Mouse (Mus musculus): ENCODE data around the gene Atp8b5. TPM values are rescaled to one million over a fixed set of nuclear protein-coding genes. Genes with fewer than 3 reads are reported as not detected.

Gene Atp8b5
- polyA plus RNA-seq (2015; fragmentation: Illumina TruSeq; extraction: RNeasy Lipid Tissue Mini Kit (QIAGEN cat#74804); ENCODE audit: low read depth, low replicate concordance), result 0.80 TPM

DNA sequence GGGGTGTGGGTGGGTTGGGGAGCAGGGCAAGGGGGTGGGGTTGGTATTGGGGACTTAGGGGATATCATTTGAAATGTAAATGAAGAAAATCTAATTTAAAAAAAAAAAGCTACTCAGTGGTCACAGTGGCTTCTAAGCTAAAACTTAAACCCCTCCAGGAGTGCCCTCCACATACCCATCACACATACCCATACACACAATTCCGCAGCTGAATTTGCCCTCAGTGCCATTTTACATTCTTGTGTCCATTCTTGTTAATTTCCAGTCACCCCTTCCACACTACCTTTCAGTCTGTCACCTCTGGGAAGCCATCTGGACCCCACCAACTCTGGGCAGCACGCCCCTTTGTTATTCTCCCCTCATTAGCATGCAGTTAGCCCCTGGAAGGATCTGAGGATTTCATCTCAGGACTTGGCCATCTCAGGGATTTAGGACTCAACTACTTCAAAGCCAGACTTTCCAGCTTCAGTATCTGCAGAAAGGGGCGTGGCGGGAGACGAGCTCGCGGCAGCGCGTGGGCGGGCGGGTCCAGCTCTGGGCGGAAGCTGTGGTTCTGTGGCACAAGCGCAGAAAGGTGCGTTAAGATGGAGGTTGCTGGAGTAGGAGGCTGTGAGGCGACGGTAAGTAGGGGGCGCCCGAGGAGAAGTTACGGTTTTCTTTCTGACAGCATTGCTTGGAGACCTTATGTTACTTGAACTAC is at the start of gene Atp8b5:
Gene Atp8b5 (plus strand): TSS at position 537 of the 700 bp plus-strand sequence.

DNA sequence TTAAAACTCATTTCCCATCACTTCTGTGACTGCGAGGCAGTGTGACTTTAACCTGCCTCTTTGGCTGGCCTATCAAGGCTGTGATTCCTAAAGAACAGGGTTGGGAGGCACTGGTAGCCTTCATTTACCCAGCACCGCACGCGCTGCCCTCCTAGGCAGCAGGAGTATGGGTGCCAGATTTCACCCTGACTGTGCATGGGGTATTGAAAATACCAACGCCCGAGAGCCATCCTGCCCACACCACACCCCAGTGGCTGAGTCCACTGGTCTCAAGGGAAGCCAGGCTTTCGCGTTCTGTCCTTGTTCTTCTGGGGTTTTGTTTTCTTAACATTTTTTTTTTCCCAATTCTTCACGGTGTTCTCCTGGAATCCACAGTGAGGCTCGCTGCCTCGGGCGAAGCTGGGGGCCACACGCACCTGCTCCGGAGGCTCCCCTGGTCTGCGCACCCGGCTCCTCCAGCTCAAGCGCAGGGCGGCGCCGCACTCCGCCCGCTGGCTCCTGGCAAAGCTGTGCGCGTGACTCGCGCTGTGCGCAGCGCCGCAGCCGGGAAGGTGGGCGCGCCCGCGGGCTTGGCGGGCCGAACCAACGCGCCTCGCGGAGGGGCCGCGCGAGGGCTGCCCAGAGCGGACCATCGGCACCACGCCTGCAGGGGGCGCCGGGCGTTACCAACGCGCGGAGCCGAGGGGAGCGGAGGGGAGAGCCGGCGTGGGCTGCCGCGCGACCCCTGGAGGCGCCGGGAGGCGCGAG is 114.6 kb downstream of the Atp8b5 start, which contains the start of gene Rusc2:
Gene Rusc2 (plus strand): TSS at position 572 of the 747 bp plus-strand sequence.

Other genes with a start within 250 kb of the Atp8b5 start
- gene Pigo, start 241.3 kb upstream of the Atp8b5 start, polyA plus RNA-seq (2015; fragmentation: Illumina TruSeq; extraction: RNeasy Lipid Tissue Mini Kit (QIAGEN cat#74804); ENCODE audit: low read depth, low replicate concordance), result 15.2 TPM
- gene Stoml2, start 235.4 kb upstream of the Atp8b5 start, polyA plus RNA-seq (2015; fragmentation: Illumina TruSeq; extraction: RNeasy Lipid Tissue Mini Kit (QIAGEN cat#74804); ENCODE audit: low read depth, low replicate concordance), result 139 TPM
- gene Fam214b, start 220.9 kb upstream of the Atp8b5 start, polyA plus RNA-seq (2015; fragmentation: Illumina TruSeq; extraction: RNeasy Lipid Tissue Mini Kit (QIAGEN cat#74804); ENCODE audit: low read depth, low replicate concordance), result 25.3 TPM
- 29.6 TPM for gene Unc13b, start 208.2 kb upstream of the Atp8b5 start, polyA plus RNA-seq (2015; fragmentation: Illumina TruSeq; extraction: RNeasy Lipid Tissue Mini Kit (QIAGEN cat#74804); ENCODE audit: low read depth, low replicate concordance)
- 66.1 TPM for gene Rusc2, start 114.8 kb downstream of the Atp8b5 start, polyA plus RNA-seq (2015; fragmentation: Illumina TruSeq; extraction: RNeasy Lipid Tissue Mini Kit (QIAGEN cat#74804); ENCODE audit: low read depth, low replicate concordance)
- 3.6 TPM for gene Fam166b, start 162.0 kb downstream of the Atp8b5 start, polyA plus RNA-seq (2015; fragmentation: Illumina TruSeq; extraction: RNeasy Lipid Tissue Mini Kit (QIAGEN cat#74804); ENCODE audit: low read depth, low replicate concordance)
- 60.5 TPM for gene Tesk1, start 174.8 kb downstream of the Atp8b5 start, polyA plus RNA-seq (2015; fragmentation: Illumina TruSeq; extraction: RNeasy Lipid Tissue Mini Kit (QIAGEN cat#74804); ENCODE audit: low read depth, low replicate concordance)
- gene Cd72, start 187.5 kb downstream of the Atp8b5 start, polyA plus RNA-seq (2015; fragmentation: Illumina TruSeq; extraction: RNeasy Lipid Tissue Mini Kit (QIAGEN cat#74804); ENCODE audit: low read depth, low replicate concordance), result 2.9 TPM
- not detected for gene Sit1, start 216.6 kb downstream of the Atp8b5 start, polyA plus RNA-seq (2015; fragmentation: Illumina TruSeq; extraction: RNeasy Lipid Tissue Mini Kit (QIAGEN cat#74804); ENCODE audit: low read depth, low replicate concordance)
- 58.5 TPM for gene Ccdc107, start 225.7 kb downstream of the Atp8b5 start, polyA plus RNA-seq (2015; fragmentation: Illumina TruSeq; extraction: RNeasy Lipid Tissue Mini Kit (QIAGEN cat#74804); ENCODE audit: low read depth, low replicate concordance)
- 1.8 TPM for gene Arhgef39, start 232.5 kb downstream of the Atp8b5 start, polyA plus RNA-seq (2015; fragmentation: Illumina TruSeq; extraction: RNeasy Lipid Tissue Mini Kit (QIAGEN cat#74804); ENCODE audit: low read depth, low replicate concordance)
- 1.2 TPM for gene Car9, start 239.8 kb downstream of the Atp8b5 start, polyA plus RNA-seq (2015; fragmentation: Illumina TruSeq; extraction: RNeasy Lipid Tissue Mini Kit (QIAGEN cat#74804); ENCODE audit: low read depth, low replicate concordance)